Mouse (Mus musculus) heart, adult 8-10 months (tissue): ENCODE results near the gene Zbtb5. TPM values are rescaled to one million over a fixed set of nuclear protein-coding genes. Genes with fewer than 3 reads are reported as not detected.
"Not testable (repeated sequence)": the region's sequence is repeated elsewhere in the genome, so short reads cannot be mapped to it uniquely, and the experiment has no call there.

ENCODE experiments used
- DNase-seq: peaks from one replicate; pipeline ENCODE4 v3.0.0; 2022; ENCODE audit warnings: low spot score
- total RNA-seq, 4 experiments: library from RNA; stranded (reverse); gene quantifications; 2 replicates each; pipeline ENCODE4 v1.2.4; 2022

Zbtb5 gene
- total RNA-seq: 1 to 10 TPM; 3.8 to 5.2 (median 4.6) TPM

DNA sequence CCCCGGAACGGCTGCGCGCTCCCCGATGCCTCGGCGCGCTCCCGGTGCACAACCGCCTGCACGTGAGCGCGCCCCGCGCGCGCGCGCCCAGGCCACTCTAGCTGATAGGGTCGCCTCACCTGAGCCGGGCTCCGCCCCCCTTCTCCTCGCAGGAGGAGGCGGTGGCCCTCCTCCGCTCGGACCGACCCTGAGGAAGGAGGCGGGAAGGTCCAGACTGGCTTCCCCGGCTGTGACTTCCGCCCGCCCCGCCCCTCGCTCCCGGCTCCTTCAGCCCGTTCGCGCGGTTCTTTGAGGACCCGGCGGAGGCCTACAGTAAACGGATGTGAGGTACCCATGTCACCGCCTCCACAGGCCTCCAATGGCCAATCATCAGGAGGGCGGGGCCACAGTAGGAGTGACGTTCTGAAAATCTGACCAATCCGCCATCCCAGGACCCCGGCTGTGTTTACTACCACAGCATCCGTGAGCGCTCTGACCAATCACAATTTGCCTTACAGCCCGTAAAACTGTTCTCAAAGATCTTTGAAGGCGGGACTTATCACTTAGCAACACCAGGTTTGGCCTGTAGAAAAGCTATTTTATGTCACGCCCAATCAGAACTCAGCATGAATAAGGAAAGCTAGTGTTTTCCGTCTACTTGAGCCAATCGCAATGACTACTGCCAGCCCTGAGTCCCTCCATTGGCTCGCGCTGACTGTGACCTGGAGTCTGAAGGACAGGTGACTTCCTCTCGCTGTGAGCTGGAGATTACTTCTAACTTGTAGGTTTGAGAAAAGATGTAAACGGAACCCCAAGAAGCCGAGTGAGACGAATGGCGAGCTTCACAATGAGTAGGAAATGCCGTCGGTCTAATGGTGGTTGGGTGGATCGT lies at the start of gene Zbtb5:
Zbtb5 (minus strand) TSS at position 308 of the 871 bp plus-strand sequence.
- peak; percentile 100 for DNase-seq

DNA sequence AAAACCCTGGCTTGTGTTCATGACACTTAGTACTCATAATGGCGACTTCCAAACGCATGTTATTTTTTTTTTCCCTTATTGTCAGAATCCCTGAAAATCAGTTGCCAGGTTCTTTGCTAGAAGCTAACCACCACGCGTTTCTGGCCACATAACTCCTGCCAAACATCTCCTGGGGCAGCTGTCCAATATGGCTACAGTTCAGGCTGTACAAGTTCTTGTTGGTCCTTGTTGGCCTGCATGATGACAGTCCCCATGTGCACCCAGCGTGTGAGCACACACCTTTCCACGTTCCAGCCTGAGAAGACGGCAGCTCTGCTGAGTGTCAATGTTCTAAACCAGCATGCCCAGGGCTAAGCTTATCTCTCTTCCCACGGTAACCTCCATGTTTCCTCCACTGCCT lies 43.2 kb upstream of the Zbtb5 start:
- peak; percentile 48 for DNase-seq

DNA sequence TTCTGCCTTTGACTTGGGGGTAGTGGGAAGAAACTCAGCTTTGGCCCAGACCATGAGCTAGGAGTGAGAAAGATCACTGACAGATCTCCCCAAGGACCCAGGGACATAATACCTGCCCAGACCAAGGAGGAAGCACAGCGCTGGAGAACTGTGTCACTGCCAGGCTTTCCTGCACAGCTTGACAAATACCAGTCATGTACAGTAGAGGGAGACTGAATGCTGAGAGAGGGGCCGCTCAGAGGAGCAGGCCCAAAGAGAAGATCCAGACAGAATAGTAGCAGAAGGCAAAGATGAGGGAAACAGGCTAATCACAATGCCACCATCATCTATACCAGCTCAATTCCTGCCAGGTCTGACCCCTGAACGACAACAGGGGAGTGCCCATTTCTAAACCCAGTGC lies 42.6 kb upstream of the Zbtb5 start:
- DNase-seq: no peak

DNA sequence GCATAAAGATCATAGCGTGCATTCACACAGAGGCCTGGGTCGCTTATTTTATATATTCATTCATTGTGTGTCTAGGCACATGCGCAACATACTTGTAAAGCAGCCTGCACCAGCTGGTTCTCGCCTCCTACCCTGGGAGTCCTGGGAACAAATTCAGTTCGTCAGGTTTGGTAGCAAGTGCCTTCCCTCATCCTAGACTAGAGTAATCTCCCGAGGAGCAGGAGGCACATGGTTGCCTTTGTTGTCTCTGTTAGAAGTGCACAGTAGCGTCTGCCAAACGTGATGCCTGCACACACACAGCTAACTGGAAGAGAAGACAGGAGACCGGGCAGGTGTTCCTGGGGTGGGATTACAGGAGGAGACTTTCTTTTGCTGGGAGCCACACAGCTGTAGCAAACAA lies 35.7 kb upstream of the Zbtb5 start:
- no peak for DNase-seq

DNA sequence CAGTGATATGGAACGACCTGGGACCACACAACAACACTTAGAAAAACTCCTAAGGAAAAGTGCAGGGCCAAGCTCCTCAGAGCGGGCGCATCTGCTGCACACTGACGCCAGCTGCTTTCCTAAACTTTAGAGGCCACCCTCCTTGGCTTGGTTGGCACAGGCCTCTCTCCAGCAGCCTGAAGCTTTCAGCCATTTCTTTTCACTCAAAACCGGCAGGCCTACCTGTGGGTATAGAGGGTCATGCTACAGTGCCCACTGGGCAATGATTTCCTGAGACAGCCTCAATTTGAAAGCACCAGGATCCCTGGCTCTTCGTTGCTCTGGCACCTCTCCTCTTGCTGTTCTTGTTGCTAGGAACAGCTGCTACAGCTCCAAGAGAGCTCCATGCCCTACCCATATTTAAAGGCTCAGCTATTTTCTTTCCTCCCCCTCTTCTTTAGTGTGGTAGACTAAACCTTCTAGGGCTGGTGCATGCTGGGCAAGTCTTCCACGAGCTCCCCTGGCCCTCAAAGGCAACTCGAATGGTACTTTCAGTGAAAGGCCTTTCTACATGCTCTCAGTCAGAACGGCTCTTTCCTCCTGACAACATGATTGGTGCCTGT lies 35.2 kb upstream of the Zbtb5 start:
- DNase-seq: no peak

DNA sequence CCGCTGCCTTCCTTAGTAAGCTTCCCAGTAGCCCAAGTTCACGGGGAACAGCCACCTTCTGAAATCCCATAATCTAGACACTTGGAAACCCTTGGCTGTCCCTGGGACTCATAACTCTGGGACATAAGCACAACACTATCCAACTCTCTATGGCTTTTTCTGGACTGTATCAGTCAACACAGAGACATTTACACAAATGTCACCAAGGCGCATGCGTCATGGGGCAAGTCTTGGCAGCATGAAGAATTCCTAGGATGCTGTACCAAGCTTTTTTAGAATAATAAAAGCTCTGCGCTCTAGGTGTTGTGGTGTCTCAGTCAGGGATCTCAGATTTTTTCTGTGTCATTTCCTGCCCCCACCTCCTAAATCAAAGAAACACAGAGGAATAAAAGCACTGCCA lies 34.5 kb upstream of the Zbtb5 start:
- DNase-seq: peak; percentile 39

DNA sequence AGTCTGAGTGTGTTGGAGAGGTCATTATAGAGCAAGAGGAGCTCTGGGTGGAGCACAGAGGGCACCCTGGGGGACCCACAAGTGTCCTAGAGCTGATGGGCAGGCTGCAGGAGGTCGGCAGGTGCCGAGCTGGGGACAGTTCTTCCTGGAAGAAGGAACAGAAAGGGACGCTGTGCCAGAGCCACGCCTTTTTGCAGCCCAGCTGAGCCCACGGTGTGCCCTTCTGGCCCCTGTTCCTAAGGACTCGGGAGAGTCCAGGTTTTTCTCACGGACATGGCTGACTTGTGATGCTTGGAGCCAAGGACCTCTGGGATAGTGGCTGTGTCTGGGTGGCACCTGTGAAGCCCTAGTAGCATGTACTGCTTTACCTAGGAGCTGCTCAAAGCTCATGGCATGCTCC lies 28.6 kb upstream of the Zbtb5 start:
- DNase-seq: no peak

DNA sequence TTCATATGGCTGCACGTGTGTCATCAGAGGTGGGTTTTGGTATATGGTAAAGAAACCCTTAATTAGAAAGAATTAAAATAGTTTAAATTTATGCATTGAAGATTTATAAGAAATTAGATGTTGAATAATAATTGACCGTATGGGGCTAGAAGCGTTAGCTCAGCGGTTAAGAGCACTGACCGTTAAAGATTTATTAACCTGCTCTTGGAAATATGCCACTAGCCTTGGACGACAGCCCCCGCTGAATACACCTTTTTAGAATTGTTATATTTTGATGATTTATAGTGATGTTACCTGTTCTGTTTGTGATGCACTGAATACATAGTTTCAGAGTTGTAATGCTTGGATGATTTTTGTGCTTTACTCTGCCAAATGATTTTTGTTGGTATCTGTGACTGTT lies 27.3 kb upstream of the Zbtb5 start:
- DNase-seq: not testable (repeated sequence)

DNA sequence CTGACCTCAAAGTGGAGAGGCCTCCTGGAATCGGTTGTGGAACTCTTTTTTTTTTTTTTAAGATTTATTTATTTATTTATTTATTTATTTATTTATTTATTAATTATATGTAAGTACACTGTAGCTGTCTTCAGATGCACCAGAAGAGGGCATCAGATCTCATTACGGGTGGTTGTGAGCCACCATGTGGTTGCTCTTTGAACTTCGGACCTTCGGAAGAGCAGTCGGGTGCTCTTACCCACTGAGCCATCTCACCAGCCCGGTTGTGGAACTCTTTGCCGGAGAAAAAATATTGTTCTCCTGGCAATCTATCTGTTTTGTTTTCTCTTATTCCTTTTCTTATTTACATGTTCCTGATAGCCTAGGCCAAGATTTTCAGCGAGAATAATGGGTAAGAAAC lies 26.7 kb upstream of the Zbtb5 start:
- DNase-seq: not testable (repeated sequence)

DNA sequence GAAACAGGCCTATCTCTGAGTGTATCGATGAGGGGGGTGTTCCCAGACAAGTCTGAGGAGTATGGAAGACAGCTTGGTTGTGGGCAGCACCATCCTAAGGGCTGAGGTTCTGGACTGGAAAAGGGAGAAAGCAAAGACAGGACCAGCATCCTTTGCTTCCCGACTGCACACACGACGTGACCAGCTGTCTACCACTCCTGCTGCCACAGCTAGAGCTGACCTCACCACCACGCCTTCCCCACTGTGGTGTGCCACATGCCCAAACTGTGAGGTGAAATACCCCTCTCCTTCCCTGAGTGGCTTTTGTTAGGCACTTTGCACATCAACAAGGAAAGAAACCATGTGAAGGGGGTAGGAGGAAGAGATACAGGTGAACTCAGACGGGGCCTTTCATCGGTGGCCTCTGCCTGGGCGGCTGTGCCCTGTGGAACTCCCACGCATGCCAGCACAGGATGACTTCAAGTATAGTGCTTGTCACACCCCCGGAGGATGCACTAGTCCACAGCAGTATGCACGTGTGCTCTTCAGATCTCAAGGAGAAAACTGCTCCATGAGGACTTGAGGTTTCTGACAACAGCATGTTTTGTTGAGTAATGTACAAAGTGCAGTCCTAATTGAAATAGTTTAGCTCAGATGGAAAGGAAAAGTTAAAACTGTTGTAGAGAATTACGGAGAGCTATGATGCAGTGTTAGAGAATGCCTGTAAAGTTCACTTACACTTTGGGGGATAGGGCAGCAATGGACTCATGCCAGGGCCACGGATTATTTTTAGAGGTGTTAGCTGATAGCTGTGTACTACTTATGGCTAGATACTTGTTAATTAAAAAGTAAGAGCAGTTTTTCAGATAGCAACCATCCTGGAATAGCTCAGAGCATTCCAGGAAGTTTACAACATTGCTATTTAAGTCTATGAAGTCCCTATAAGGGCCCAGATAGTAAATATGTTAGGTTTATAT lies 25.5 kb upstream of the Zbtb5 start:
- DNase-seq: peak; percentile 55

DNA sequence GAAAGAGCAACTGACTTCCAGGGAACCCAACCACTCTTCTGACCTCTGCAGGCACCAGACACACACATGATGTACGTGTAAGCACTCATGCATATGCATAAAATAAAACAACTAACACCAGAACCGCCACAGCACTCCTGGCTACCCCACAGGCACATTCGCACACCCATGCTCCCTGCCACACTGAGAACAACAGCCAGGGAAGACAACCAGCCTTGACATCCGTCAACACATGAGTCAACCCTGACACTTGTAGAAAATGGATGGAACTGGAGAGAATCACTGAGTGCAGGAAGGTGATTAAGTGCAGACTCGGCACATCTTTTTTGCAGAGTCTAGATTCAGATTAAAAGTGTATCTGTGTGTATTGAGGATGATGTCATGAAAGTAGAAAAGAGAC lies 24.4 kb upstream of the Zbtb5 start:
- no peak for DNase-seq

DNA sequence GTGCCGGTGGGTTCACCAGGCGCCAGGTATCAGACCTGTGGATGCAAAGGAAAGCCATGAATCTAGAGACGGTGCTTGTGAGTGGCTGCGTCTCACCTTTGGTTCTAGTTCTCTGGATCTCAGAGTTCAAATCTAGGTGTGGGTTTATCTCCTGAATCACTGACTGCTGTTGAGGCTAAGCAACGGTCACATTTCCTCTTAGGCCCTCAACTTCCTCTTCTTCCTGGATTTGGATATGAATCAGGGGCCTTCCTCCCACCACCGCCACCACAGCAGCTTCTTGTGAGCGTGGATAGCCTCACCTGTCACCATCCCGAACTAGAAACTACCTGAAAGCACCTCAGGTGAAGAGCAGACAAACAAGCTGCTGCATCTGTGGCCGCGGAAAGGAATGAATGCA lies 23.8 kb upstream of the Zbtb5 start:
- no peak for DNase-seq

DNA sequence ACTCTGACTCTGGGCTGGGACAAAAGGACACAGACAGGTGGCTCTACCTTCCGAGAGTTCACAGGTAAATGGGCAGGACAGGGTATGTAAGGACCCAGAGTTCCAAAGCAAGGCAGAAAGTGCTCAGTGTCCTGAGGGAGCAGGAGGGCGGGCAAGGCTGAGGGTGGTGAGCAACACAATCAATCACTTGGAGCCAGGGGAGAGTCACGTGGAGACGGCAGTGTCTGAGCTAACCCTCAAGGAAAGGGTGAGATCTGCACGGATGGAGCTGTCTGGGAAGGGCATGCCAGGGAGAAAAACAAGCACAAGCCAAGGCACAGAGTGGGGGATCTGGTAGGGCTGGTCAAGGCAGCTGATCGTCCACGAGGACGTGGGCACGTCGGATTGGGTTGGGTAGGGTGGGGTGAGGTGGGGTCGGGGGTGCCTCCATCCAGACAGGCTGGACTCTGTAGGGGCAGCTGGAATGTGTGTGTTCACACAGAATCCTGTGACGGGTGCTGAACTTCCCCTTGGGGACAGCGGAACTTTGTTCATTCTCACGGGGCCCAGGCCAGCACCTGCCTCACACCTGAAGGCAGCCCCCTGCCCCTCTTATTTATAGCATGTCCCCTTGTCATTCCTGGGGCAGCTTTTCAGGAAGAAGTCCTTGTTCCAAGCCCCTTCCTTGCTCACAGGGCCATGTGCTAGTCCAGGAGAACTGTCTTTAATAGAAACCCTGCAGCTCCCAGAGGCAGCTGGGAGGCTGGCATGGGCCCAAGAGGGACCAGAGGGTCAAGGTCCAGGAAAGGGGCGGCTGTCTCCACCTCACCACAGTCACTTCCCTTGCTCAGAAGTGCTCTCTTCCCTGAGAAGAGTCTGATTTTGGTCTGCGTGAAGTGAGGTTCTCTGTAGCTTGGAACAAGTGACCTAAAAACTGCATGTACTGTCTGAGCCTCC lies 22.7 kb upstream of the Zbtb5 start:
- DNase-seq: no peak

DNA sequence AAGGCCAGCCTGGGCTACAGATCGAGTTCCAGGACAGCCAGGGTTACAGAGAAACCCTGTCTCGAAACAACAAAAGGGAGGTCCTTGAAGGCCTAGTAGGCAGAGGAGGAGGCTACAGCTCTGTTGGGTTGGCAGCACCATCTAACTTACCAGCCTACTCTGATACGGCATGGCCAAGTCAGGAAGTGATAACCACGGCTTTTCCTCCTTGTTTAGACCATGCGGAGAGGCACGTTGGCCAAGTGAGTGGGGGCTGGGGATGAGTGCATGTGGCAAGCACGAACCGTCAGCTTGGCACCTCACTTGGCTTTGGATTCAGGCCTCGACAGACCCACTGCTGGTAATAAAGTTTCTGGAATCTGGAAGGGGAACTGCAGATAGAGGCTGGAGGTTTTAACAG lies 20.4 kb upstream of the Zbtb5 start:
- DNase-seq: peak; percentile 31

DNA sequence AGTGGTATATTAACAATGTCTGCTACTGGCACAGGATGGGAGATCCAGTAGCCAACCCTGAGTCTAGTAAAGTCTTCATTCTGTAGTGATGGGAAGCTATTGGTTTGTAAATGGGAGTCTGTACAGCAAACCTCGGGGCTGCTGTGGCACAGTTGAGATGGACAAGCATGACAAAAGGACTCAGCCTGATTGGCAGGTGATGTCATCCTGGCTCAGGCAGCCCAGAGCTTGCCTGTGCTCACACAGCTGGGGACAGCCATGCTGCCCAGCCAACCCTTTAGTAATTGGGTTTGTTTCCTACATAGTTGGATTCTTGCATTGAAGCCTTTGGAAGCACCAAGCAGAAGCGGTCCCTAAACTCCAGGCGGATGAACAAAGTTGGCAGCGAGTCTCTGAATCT lies 14.2 kb upstream of the Zbtb5 start:
- DNase-seq: no peak

DNA sequence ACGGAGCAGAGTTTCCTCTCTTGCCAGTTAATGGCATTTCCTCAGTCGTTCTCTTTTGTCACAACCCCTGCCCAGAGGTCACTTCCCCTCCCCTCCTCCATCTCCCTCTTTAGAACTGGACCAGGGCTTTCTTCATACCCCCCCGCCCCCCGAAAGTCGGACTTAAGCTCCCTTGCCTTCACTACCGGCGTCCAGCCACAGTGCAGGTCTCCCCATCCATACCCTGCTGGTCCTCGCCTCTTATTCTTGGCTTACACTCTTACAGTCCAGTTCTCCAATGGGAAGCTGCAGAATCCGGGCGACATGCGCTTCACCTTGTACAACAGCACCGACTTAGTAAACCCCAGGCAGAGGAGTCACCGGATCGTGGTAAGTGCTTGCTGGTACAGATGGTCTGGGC lies 6.8 kb upstream of the Zbtb5 start:
- no peak for DNase-seq

DNA sequence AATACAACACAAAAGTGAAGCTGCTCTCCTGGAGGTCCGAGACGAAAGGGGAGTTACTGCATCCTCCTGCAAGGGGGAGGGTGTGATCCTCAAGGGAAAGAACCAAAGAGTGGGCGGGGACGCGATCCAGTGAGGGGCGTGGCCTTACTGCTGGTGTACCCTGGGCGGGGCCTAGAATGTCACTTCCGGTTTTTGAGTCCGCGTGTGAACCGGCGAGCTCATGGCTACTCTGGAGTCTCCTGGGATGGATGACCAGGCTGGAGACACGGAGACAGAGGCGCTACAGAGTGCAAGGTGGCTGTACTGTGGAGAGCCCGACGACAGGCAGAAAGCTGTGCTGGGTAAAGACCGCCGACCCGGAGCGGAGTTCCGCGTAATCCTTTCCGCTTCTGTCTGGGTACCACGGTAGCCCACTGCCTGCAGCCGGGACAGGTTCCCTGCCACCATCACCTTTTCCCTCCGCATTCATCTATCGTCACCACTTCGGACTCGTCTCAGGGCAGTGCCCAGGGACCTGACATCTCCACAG lies 6.3 kb upstream of the Zbtb5 start, which contains the start of gene Polr1e:
Polr1e (plus strand) TSS at position 132 of the 529 bp plus-strand sequence.
- peak; percentile 97 for DNase-seq

DNA sequence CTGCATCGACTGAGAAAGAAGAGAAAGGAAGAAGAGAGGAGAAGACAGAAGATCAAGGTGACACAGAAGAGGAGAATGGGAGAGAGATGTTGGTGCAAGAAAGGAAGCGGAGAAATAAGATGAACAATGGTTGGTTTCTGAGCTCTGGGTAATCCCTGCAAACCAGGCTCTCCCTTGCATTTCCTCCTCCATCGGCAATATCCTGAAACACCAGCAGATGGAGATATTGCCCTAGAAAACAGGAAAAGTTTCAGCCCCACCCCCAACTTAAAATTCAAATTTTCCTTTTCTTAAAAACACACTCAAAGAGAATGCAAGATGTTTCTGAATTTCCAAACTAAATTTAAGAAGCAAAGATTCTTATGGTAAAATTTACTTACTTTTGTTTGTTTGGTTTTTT lies 3.4 kb upstream of the Zbtb5 start:
- DNase-seq: peak; percentile 81

DNA sequence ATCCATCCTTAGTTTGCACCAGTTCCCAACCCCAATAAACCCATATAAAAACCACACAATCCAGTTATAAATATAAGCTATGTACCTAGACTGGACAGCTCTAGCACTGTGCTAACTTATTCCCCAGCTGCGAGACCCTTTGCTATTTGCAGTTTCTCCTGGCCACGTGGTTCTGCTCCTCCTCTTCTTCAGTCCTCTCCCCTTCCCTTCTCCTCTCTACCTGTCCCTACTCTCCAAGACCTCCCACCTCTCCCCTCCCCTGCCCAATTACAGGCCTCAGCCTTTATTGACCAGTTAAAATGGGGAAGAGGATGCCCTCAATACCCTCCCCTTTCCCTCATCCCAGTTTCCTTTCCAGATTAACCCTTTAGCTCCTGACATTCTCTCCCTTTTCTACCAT lies 1.3 kb upstream of the Zbtb5 start:
- DNase-seq: no peak

DNA sequence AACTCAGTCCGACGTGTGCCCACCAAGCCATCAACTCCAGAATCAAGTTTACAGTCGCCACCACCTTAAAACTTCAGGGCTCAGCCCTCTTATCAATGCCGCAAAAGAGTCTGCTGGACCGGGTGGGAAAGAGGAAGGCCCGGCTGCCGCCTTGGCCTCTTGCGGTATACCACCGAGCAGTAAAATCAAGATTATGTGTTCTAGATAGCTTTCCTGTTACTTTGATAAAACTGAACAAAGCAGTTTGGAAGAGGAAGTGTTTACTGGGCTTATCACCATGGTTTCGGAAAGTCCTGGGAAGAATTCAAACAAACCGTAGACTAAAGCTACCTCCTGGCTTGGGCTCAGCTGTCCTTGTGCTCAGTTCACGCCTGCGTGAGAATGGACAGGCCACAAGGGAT lies 819 bp upstream of the Zbtb5 start:
- peak; percentile 38 for DNase-seq
